Mouse (Mus musculus): Measurements from ENCODE around the gene Ect2.

Gene Ect2

GRCm38 (mm10) chr3:27153701-27154209, at the start of gene Ect2:
Ect2 (minus strand) TSS chr3:27153878.
- DNase-seq (ENCODE audit: low read depth, low spot score), result peak; percentile 98

GRCm38 (mm10) chr3:27201728-27202411, 48.2 kb upstream of the Ect2 start:
- DNase-seq (ENCODE audit: low read depth, low spot score), result no peak

GRCm38 (mm10) chr3:27199120-27199519, 45.4 kb upstream of the Ect2 start:
- no peak for DNase-seq (ENCODE audit: low read depth, low spot score)

DNA sequence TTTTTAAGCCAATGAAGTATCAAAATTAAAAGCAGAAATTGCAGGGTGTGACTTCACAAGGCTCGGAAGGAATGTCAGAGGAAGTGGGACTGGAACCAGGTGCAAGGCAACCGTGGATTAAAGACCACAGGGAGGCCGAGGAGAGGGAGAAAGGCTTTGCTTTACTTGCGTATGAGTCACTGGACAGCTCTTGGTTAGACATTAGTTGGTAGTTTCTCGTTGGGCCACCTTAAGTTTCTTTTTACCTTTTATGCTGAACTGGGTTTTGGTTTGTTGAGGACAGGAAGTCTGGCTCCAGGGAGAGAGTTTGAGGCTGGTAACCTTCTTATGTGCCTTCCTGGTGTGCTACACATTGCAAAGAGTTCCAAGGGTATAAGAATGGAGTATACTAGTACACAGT, 44.1 kb upstream of the Ect2 start:
- DNase-seq (ENCODE audit: low read depth, low spot score), result no peak

- DNase-seq (ENCODE audit: low read depth, low spot score), result no peak
Observed at GRCm38 (mm10) chr3:27196529-27196928, 42.9 kb upstream of the Ect2 start.

- no peak for DNase-seq (ENCODE audit: low read depth, low spot score)
Observed at GRCm38 (mm10) chr3:27195573-27196227, 42.0 kb upstream of the Ect2 start.

DNA sequence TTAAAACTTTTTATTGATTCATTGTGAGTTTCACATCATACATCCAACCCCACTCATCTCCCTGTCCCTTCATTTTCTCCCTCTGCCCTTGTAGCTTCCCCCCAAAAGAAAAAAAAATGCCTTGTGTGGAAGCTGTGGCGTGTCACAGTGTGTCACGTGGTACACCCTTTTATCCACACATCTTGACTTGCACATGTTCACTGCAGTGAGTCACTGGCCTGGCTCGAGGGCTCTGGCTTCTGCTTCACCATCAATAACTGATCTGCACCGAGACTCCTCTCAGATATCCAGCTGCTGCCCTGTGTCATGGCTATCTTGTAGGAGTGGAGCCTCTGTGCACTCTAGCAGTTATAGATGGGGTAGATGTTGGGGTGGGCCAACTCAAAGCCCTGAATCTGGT, 41.5 kb upstream of the Ect2 start:
- DNase-seq (ENCODE audit: low read depth, low spot score), result no peak

DNA sequence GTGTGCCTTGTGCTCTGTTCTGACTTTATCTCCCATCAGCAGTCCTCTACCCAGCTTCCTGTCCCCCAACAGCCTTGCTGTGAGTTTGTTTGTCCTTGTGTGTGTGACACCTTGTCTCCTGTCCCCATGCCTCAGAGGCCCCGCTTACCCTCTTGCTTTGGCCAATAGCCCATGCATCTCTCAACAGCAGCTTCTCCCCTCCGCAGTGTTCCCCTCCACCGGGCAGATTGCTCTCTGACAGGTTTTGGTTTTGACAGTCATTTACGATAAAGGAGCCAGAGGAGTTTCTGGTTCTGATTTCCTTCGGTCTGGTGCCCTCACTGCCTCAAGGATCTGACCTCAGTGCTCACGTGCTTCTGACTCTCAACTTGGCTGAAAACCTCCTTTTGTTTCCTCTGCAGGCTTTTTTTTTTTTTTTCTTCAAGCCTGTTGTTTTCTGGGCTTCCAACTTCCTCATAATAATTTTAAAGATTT, 40.2 kb upstream of the Ect2 start:
- no peak for DNase-seq (ENCODE audit: low read depth, low spot score)

GRCm38 (mm10) chr3:27191856-27192255, 38.2 kb upstream of the Ect2 start:
- no peak for DNase-seq (ENCODE audit: low read depth, low spot score)

DNA sequence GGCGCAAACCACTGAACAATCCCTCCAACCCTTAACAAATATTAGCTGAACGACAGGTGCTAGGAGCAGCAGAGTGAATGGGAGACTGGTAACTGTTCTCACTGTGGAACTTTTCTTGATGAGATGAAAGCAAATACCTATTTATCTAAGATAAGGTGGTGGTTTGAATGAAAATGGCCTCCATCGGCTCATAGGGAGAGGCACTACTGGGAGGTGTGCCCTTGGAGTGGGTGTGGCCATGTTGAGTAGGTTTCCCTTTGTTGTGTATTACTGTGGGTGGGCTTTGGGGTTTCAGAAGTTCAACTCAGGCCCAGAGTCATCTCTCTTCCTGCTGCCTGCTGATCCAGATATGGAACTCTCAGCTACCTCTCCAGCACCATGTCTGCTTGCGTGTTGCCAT, 37.2 kb upstream of the Ect2 start:
- DNase-seq (ENCODE audit: low read depth, low spot score), result no peak

- DNase-seq (ENCODE audit: low read depth, low spot score), result no peak
Observed at GRCm38 (mm10) chr3:27189320-27190261, 35.9 kb upstream of the Ect2 start.

DNA sequence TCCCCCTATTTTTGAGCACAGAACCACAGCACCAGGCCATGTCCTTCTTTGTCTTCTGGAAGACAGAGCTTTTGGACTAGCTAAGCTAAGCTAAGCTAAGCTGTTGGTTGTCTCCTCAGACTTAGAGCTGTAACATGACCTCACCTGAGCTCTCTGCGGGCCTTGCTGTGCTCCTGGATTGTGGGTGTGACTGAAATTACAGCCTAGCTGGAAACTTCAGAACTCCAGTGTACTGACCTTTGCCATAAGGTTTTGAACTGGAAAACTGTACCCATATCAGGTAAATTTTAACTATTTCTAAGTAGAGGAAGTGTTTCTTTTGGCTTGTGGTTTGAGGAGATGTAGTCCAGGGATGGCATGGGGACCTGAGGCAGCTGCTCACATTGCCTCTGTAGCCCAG, 34.7 kb upstream of the Ect2 start:
- no peak for DNase-seq (ENCODE audit: low read depth, low spot score)

- no peak for DNase-seq (ENCODE audit: low read depth, low spot score)
Observed at GRCm38 (mm10) chr3:27183601-27184175, 30.0 kb upstream of the Ect2 start.

DNA sequence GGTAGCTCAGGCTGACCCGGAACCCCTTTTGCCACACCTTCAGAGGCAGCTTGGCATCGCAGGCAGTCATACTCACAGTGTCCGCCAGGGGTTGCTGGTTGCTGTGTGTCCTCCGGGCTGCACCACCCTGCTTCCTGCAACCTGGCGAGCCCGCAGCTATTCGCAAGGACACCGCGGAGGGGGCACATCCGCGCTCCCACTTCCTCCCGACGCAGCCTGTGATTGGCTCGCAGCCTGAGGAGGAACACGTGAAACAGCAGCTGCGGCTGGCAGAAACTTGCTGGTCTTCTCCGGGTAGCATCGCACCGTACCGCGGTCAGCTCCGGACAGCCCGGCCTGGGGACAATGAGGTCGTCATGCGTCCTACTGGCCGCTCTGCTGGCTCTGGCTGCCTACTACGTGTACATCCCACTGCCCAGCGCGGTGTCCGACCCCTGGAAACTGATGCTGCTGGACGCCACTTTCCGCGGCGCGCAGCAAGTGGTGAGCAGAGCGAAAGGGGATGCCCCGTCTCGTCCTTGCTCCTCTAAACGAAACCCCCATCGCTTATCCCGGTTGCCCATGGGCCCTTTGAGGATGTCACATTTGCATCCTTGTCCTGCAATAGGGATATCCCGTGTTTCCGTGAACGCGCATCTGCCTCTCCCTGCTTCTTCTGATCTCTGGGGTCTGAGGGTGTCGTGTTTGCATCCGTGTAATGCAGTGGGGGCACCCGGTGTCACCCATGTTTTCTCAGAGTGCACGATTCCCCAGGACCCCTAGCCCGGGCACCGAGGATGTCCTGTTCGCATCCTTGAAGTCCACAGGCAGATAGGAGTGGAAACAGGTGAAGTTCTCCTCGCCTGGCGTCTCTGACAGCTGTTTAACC, 29.3 kb upstream of the Ect2 start, which contains the start of gene Nceh1:
TSS of gene Nceh1 (plus strand) at position 233 of the 868 bp plus-strand sequence.
- peak; percentile 82 for DNase-seq (ENCODE audit: low read depth, low spot score)

GRCm38 (mm10) chr3:27179711-27180110, 26.0 kb upstream of the Ect2 start:
- DNase-seq (ENCODE audit: low read depth, low spot score), result no peak

- no peak for DNase-seq (ENCODE audit: low read depth, low spot score)
Observed at GRCm38 (mm10) chr3:27170257-27170656, 16.6 kb upstream of the Ect2 start.

DNA sequence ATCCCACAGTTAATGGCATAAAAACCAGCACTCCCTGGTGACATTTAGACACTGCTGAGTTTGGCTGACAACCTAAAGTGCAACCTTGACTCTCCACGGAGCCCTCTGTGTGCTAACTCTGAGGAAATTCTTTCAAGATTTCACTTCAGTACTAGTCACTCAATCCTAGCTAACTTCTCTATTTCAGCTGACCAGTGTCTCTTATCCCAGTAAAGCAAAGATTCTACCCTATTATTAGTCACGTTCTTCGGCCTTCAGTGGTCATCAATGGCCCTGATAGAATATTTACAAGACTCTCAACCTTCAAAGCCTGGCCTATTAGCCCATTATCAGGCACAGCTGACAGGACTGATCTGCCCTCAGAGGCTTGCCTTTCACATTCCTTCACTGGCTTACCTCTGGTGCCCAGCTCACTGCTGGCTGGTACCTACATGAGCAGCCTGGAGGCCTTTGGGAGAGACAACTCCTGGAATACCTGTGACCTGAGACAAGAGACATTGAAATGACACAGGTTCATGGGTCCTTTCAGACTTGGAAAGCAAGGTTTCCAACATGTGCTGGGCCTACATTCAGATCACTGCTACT, 11.9 kb upstream of the Ect2 start:
- no peak for DNase-seq (ENCODE audit: low read depth, low spot score)

GRCm38 (mm10) chr3:27162410-27162804, 8.7 kb upstream of the Ect2 start:
- no peak for DNase-seq (ENCODE audit: low read depth, low spot score)

GRCm38 (mm10) chr3:27161645-27162409, 8.1 kb upstream of the Ect2 start:
- DNase-seq (ENCODE audit: low read depth, low spot score), result no peak

All from embryo, embryonic 11.5 days (tissue).